Mouse (Mus musculus) gastrocnemius, postnatal 36 days (tissue): ENCODE results near the gene Cirbp. TPM values are rescaled to one million over a fixed set of nuclear protein-coding genes. Genes with fewer than 3 reads are reported as not detected.
A peak's percentile ranks its signal among the peaks of the same experiment; 100 is the strongest.
"Not testable (repeated sequence)": the region's sequence is repeated elsewhere in the genome, so short reads cannot be mapped to it uniquely, and the experiment has no call there.

Experiments used
- DNase-seq, 2 experiments: peaks; one replicate each; pipeline ENCODE4 v3.0.0; 2022
- intact Hi-C: fragments of 180-260 bp; cut with DNase I; formaldehyde crosslinking; loops from one replicate; pipeline ENCODE4 v1.15.1; 2025
- total RNA-seq, 2 experiments: library from RNA; stranded (reverse); gene quantifications; 2 replicates each; pipeline ENCODE4 v1.2.3; 2021

Cirbp gene
- total RNA-seq, 2 experiments from 2014 or later, result 22.6 to 28.3 TPM

- DNase-seq, result peak; percentile 80 to 91
- intact Hi-C loops, result no loop called here
These were observed 5.1 kb upstream of the Cirbp start for GRCm38 (mm10) chr10:80160455-80161371.

GRCm38 (mm10) chr10:80161522-80162242 is 4.1 kb upstream of the Cirbp start:
- no peak for DNase-seq
- intact Hi-C loops, result no loop called here

GRCm38 (mm10) chr10:80162243-80162608 is 3.6 kb upstream of the Cirbp start:
- DNase-seq, result no peak
- intact Hi-C loops, result no loop called here

- DNase-seq, result no peak
- intact Hi-C loops, result no loop called here
These were observed 3.0 kb upstream of the Cirbp start for GRCm38 (mm10) chr10:80162716-80163299.

- DNase-seq, result peak in 1 of 2 experiments; percentile 38
- intact Hi-C loops, result no loop called here
These were observed 2.1 kb upstream of the Cirbp start for GRCm38 (mm10) chr10:80163721-80164120.

GRCm38 (mm10) chr10:80164161-80164997 is 1.4 kb upstream of the Cirbp start:
- intact Hi-C loops, result no loop called here
- no peak for DNase-seq

- intact Hi-C loops, result loop anchor here (1.0 kb wide), 1 partner anchor 20 kb away; no protein-coding TSS in a partner anchor
- peak; percentile 96 for DNase-seq
These were observed 814 bp upstream of the Cirbp start for GRCm38 (mm10) chr10:80164998-80165344.

GRCm38 (mm10) chr10:80166136-80166535 is 351 bp downstream of the Cirbp start:
- intact Hi-C loops, DNase-seq: not testable (repeated sequence)

GRCm38 (mm10) chr10:80167460-80168037 is 1.8 kb downstream of the Cirbp start:
- DNase-seq, result peak; percentile 99
- intact Hi-C loops, result no loop called here

- peak; percentile 91 to 92 for DNase-seq
- intact Hi-C loops, result no loop called here
These were observed 2.4 kb downstream of the Cirbp start for GRCm38 (mm10) chr10:80168038-80168661.

GRCm38 (mm10) chr10:80169070-80169469 is 3.3 kb downstream of the Cirbp start:
- no peak for DNase-seq
- intact Hi-C loops, result no loop called here

- no peak for DNase-seq
- intact Hi-C loops, result no loop called here
These were observed 3.9 kb downstream of the Cirbp start for GRCm38 (mm10) chr10:80169651-80170050.

GRCm38 (mm10) chr10:80170052-80170451 is 4.3 kb downstream of the Cirbp start:
- intact Hi-C loops, result no loop called here
- no peak for DNase-seq

- no peak for DNase-seq
- intact Hi-C loops, result no loop called here
These were observed 4.8 kb downstream of the Cirbp start for GRCm38 (mm10) chr10:80170601-80171021.

GRCm38 (mm10) chr10:80171252-80171651 is 5.5 kb downstream of the Cirbp start:
- DNase-seq, result no peak
- intact Hi-C loops, result no loop called here

- intact Hi-C loops, result no loop called here
- DNase-seq, result no peak
These were observed 6.2 kb downstream of the Cirbp start for GRCm38 (mm10) chr10:80171760-80172526.

GRCm38 (mm10) chr10:80172527-80173292 is 6.9 kb downstream of the Cirbp start, which contains the start of gene 1600002K03Rik:
Gene 1600002K03Rik (plus strand): TSS chr10:80172944.
- intact Hi-C loops, result no loop called here
- peak; percentile 81 to 92 for DNase-seq

- intact Hi-C loops, result no loop called here
- no peak for DNase-seq
These were observed 7.6 kb downstream of the Cirbp start for GRCm38 (mm10) chr10:80173358-80173757.
